Mouse (Mus musculus) limb, embryonic 14.5 days (tissue): Measurements from ENCODE around the gene Myef2. TPM values are rescaled to one million over a fixed set of nuclear protein-coding genes. Genes with fewer than 3 reads are reported as not detected.

ENCODE experiments used
- ATAC-seq: fragments of 200-750 bp; cut with Nextera tagmentation; 2 replicates; pipeline ENCODE4 v1.8.0; 2017; ENCODE audit warnings: low read depth, moderate number of reproducible peaks, moderate TSS enrichment; ENCODE audit not compliant: low FRiP score
- DNase-seq: peaks from one replicate; pipeline ENCODE4 v3.0.0-alpha.2; 2015; ENCODE audit warnings: low spot score
- H3K27ac ChIP-seq: fragments of 300-500 bp; sonication (generic); replicated peaks from 2 replicates; pipeline ENCODE4 v1.5.1; 2014; ENCODE audit warnings: low read depth, mild to moderate bottlenecking, low read length, moderate library complexity, mixed read lengths
- H3K27me3 ChIP-seq: fragments of 300-500 bp; sonication (generic); 2 replicates; pipeline ENCODE4 v1.6.1; 2014; ENCODE audit warnings: low read length, mixed read lengths; ENCODE audit not compliant: control insufficient read depth, insufficient read depth
- H3K36me3 ChIP-seq: fragments of 300-500 bp; sonication (generic); 2 replicates; pipeline ENCODE4 v1.6.1; 2014; ENCODE audit warnings: mild to moderate bottlenecking, low read length, moderate library complexity, mixed read lengths; ENCODE audit not compliant: control insufficient read depth, insufficient read depth
- H3K4me1 ChIP-seq: fragments of 300-500 bp; sonication (generic); 2 replicates; pipeline ENCODE4 v1.6.1; 2014; ENCODE audit warnings: antibody characterized with exemption, low read length, mixed read lengths; ENCODE audit not compliant: control insufficient read depth, insufficient read depth
- H3K4me2 ChIP-seq: fragments of 300-500 bp; sonication (generic); replicated peaks from 2 replicates; pipeline ENCODE4 v1.6.1; 2014; ENCODE audit warnings: low read depth, mild to moderate bottlenecking, low read length, moderate library complexity; ENCODE audit not compliant: severe bottlenecking
- H3K4me3 ChIP-seq: fragments of 300-500 bp; sonication (generic); replicated peaks from 2 replicates; pipeline ENCODE4 v1.5.1; 2014; ENCODE audit warnings: low read length
- H3K9ac ChIP-seq: fragments of 300-500 bp; sonication (generic); 2 replicates; pipeline ENCODE4 v1.6.1; 2014; ENCODE audit warnings: mild to moderate bottlenecking, low read depth, low read length, moderate library complexity; ENCODE audit not compliant: severe bottlenecking
- H3K9me3 ChIP-seq: fragments of 300-500 bp; sonication (generic); 2 replicates; pipeline ENCODE4 v1.6.1; 2016; ENCODE audit warnings: low read length; ENCODE audit not compliant: control insufficient read depth
- POLR2A ChIP-seq: fragments of 200-500 bp; IDR thresholded peaks from 2 replicates; pipeline ENCODE4 v1.8.0; 2012; ENCODE audit warnings: inconsistent platforms, mild to moderate bottlenecking, moderate library complexity, borderline replicate concordance; ENCODE audit not compliant: insufficient read depth, insufficient read length; ENCODE audit errors: extremely low read depth
- WGBS: fragments of 180-500 bp; shearing (Covaris S2); extraction: QIAGEN DNeasy Blood & Tissue Kit; methylation state at CpG from one replicate; pipeline ENCODE4 v1.1.7; 2014; 5-methylcytosine and 5-hydroxymethylcytosine counted together
- polyA plus RNA-seq, 2 experiments: library from polyadenylated mRNA; depleted of rRNA in 1 of 2; stranded (reverse) in 1 of 2; unstranded in 1 of 2; fragments of >200 nt; fragmentation: Nextera tagmentation in 1 of 2; extraction: Ambion mirVana in 1 of 2; gene quantifications; 2 replicates each; pipeline versions ENCODE4 v1.2.1 to v1.2.3; 2012 to 2014

Myef2 gene
- polyA plus RNA-seq, 2 experiments, result 96.5 to 103 TPM

- DNase-seq, result no peak
- H3K36me3 ChIP-seq, result no peaks in the 10 kb centered on the region
- H3K4me1 ChIP-seq, result no peaks in the 10 kb centered on the region
- no peak for ATAC-seq
- no peaks in the 10 kb centered on the region for H3K9me3 ChIP-seq
- H3K4me2 ChIP-seq, result no peak overlapping the region
- no peak overlapping the region for H3K4me3 ChIP-seq
- H3K27ac ChIP-seq, result no peak overlapping the region
- TF ChIP-seq POLR2A, result no peak
- no peaks in the 10 kb centered on the region for H3K27me3 ChIP-seq
- no peak overlapping the region for H3K9ac ChIP-seq
- 90% methylated on average over 7 of the region's 7 CpGs for WGBS
Measured at GRCm38 (mm10) chr2:125067373-125067772, 56.1 kb downstream of the Myef2 start.

GRCm38 (mm10) chr2:125062944-125063343 lies 60.5 kb downstream of the Myef2 start:
- no peaks in the 10 kb centered on the region for H3K36me3 ChIP-seq
- no peak overlapping the region for H3K4me3 ChIP-seq
- H3K27ac ChIP-seq, result no peak overlapping the region
- no peak overlapping the region for H3K4me2 ChIP-seq
- no peak for ATAC-seq
- no peak overlapping the region for H3K9ac ChIP-seq
- H3K9me3 ChIP-seq, result no peaks in the 10 kb centered on the region
- no peak for DNase-seq
- no peak for TF ChIP-seq POLR2A
- no peaks in the 10 kb centered on the region for H3K27me3 ChIP-seq
- no peaks in the 10 kb centered on the region for H3K4me1 ChIP-seq
- 63% methylated on average over 4 of the region's 4 CpGs for WGBS

- Histone ChIP-seq H3K9me3 (no peaks in the 10 kb centered on the region), H3K4me3 (no peak overlapping the region), H3K27ac (no peak overlapping the region), H3K4me2 (no peak overlapping the region), H3K27me3 (no peaks in the 10 kb centered on the region), H3K9ac (no peak overlapping the region), H3K4me1 (no peaks in the 10 kb centered on the region), H3K36me3 (no peaks in the 10 kb centered on the region)
- no peak for TF ChIP-seq POLR2A
- no peak for DNase-seq
- 88% methylated on average over 7 of the region's 7 CpGs for WGBS
- ATAC-seq, result no peak
Measured at GRCm38 (mm10) chr2:125061451-125061850, 62.0 kb downstream of the Myef2 start.

- Histone ChIP-seq H3K27me3 (no peaks in the 10 kb centered on the region), H3K9me3 (peaks cover 3% of the 10 kb centered on the region; the same call in 1 of the 2 replicates), H3K4me1 (no peaks in the 10 kb centered on the region), H3K4me2 (no peak overlapping the region), H3K9ac (no peak overlapping the region), H3K27ac (no peak overlapping the region), H3K36me3 (no peaks in the 10 kb centered on the region), H3K4me3 (no peak overlapping the region)
- DNase-seq (no peak), ATAC-seq (no peak)
- 33% methylated on average over 7 of the region's 7 CpGs for WGBS
- TF ChIP-seq POLR2A, result no peak
Measured at GRCm38 (mm10) chr2:125057250-125057815, 66.1 kb downstream of the Myef2 start.

- Histone ChIP-seq H3K27ac (no peak overlapping the region), H3K4me2 (no peak overlapping the region), H3K27me3 (no peaks in the 10 kb centered on the region), H3K9ac (no peak overlapping the region), H3K4me3 (no peak overlapping the region), H3K4me1 (no peaks in the 10 kb centered on the region), H3K36me3 (no peaks in the 10 kb centered on the region), H3K9me3 (peaks cover 3% of the 10 kb centered on the region; the same call in 1 of the 2 replicates)
- TF ChIP-seq POLR2A, result no peak
- ATAC-seq (no peak), DNase-seq (no peak)
- 84% methylated on average over 7 of the region's 7 CpGs for WGBS
Measured at GRCm38 (mm10) chr2:125055316-125055903, 68.1 kb downstream of the Myef2 start.

Other genes with a start within 250 kb of the Myef2 start
- gene Slc24a5, start 55.5 kb downstream of the Myef2 start, polyA plus RNA-seq (2012; rRNA removed), result 0.86 and 0.97 TPM in 2 replicates
- 5.9 and 6.8 TPM in 2 replicates for gene Slc24a5, start 55.5 kb downstream of the Myef2 start, polyA plus RNA-seq (2014; fragmentation: Nextera tagmentation; extraction: Ambion mirVana)
- gene Ctxn2, start 13.0 kb upstream of the Myef2 start, polyA plus RNA-seq (2012; rRNA removed), result not detected in 2 replicates
- gene Ctxn2, start 13.0 kb upstream of the Myef2 start, polyA plus RNA-seq (2014; fragmentation: Nextera tagmentation; extraction: Ambion mirVana), result not detected in 2 replicates
- gene Slc12a1, start 28.8 kb upstream of the Myef2 start, polyA plus RNA-seq (2012; rRNA removed), result 0.04 and 0.06 TPM in 2 replicates
- 0.06 and 0.11 TPM in 2 replicates for gene Slc12a1, start 28.8 kb upstream of the Myef2 start, polyA plus RNA-seq (2014; fragmentation: Nextera tagmentation; extraction: Ambion mirVana)
- gene Dut, start 123.5 kb upstream of the Myef2 start, polyA plus RNA-seq (2012; rRNA removed), result 74.7 and 101 TPM in 2 replicates
- 126 and 129 TPM in 2 replicates for gene Dut, start 123.5 kb upstream of the Myef2 start, polyA plus RNA-seq (2014; fragmentation: Nextera tagmentation; extraction: Ambion mirVana)